Mouse (Mus musculus) ES-E14 (cell line): ENCODE measurements around the gene Gdf15.

Experiments
- CHD2 ChIP-seq: IDR thresholded peaks from 2 replicates; pipeline ENCODE4 v1.6.1; 2014; ENCODE audit warnings: mild to moderate bottlenecking, low read depth, low read length, inconsistent platforms
- HCFC1 ChIP-seq: IDR thresholded peaks from 2 replicates; pipeline ENCODE4 v1.6.1; 2012; ENCODE audit warnings: low read length, inconsistent platforms, borderline replicate concordance; ENCODE audit not compliant: insufficient read depth
- MAFK ChIP-seq: IDR thresholded peaks from 2 replicates; pipeline ENCODE4 v1.6.1; 2014; ENCODE audit warnings: mild to moderate bottlenecking, low read depth, low read length, inconsistent platforms; ENCODE audit not compliant: insufficient read depth
- ZNF384 ChIP-seq: IDR thresholded peaks from 2 replicates; pipeline ENCODE4 v1.6.1; 2012; ENCODE audit warnings: low read depth, low read length, inconsistent platforms

- TF ChIP-seq CHD2 (no peak), HCFC1 (no peak), MAFK (no peak), ZNF384 (no peak)
Observed at GRCm38 (mm10) chr8:70654121-70654520, 21.9 kb upstream of the Gdf15 start.
